Mouse (Mus musculus) liver, embryonic 12.5 days (tissue): Measurements from ENCODE around the gene Pdzd2. TPM values are rescaled to one million over a fixed set of nuclear protein-coding genes. Genes with fewer than 3 reads are reported as not detected.

ENCODE experiments used
- ATAC-seq: fragments of 200-750 bp; cut with Nextera tagmentation; 2 replicates; pipeline ENCODE4 v1.8.0; 2017; ENCODE audit warnings: moderate number of reproducible peaks, mild to moderate bottlenecking, moderate library complexity
- H3K27ac ChIP-seq: fragments of 300-500 bp; sonication (generic); 2 replicates; pipeline ENCODE4 v1.5.1; 2016; ENCODE audit warnings: mild to moderate bottlenecking
- H3K27me3 ChIP-seq: fragments of 300-500 bp; sonication (generic); replicated peaks from 2 replicates; pipeline ENCODE4 v1.6.1; 2016; ENCODE audit warnings: mild to moderate bottlenecking, moderate library complexity
- H3K36me3 ChIP-seq: fragments of 300-500 bp; sonication (generic); 2 replicates; pipeline ENCODE4 v1.6.1; 2016; ENCODE audit warnings: mild to moderate bottlenecking, moderate library complexity
- H3K4me1 ChIP-seq: fragments of 300-500 bp; sonication (generic); 2 replicates; pipeline ENCODE4 v1.6.1; 2016
- H3K4me2 ChIP-seq: fragments of 300-500 bp; sonication (generic); 2 replicates; pipeline ENCODE4 v1.6.1; 2016; ENCODE audit warnings: mild to moderate bottlenecking, moderate library complexity
- H3K4me3 ChIP-seq: fragments of 300-500 bp; sonication (generic); 2 replicates; pipeline ENCODE4 v1.5.1; 2016; ENCODE audit warnings: mild to moderate bottlenecking, moderate library complexity
- H3K9ac ChIP-seq: fragments of 300-500 bp; sonication (generic); 2 replicates; pipeline ENCODE4 v1.6.1; 2016; ENCODE audit warnings: mild to moderate bottlenecking, moderate library complexity
- H3K9me3 ChIP-seq: fragments of 300-500 bp; sonication (generic); replicated peaks from 2 replicates; pipeline ENCODE4 v1.6.1; 2016; ENCODE audit warnings: mild to moderate bottlenecking, moderate library complexity
- WGBS: fragments of 180-500 bp; shearing (Covaris S2); methylation state at CpG from one replicate; pipeline ENCODE4 v1.1.7; 2016; ENCODE audit not compliant: insufficient replicate concordance; 5-methylcytosine and 5-hydroxymethylcytosine counted together
- polyA plus RNA-seq: library from polyadenylated mRNA; unstranded; fragments of >200 nt; fragmentation: Nextera tagmentation; extraction: Ambion mirVana; gene quantifications from 2 replicates; pipeline ENCODE4 v1.2.1, GENCODE M21; 2016

The Pdzd2 gene
- polyA plus RNA-seq, 1 experiment from 2014 or later = 4.8 TPM

- Histone ChIP-seq H3K9ac (no peak overlapping the region), H3K4me2 (no peak overlapping the region), H3K27ac (no peak overlapping the region), H3K9me3 (no peaks in the 10 kb centered on the region), H3K36me3 (no peaks in the 10 kb centered on the region), H3K4me1 (no peaks in the 10 kb centered on the region), H3K4me3 (no peak overlapping the region), H3K27me3 (no peaks in the 10 kb centered on the region)
- ATAC-seq = no peak
- WGBS = 71% methylated on average over 8 of the region's 8 CpGs
Measured at GRCm38 (mm10) chr15:12696889-12697288, 42.8 kb downstream of the Pdzd2 start.

- 59% methylated on average over 7 of the region's 7 CpGs for WGBS
- H3K27ac ChIP-seq = no peak overlapping the region
- no peaks in the 10 kb centered on the region for H3K36me3 ChIP-seq
- H3K9me3 ChIP-seq = no peaks in the 10 kb centered on the region
- ATAC-seq = no peak
- no peak overlapping the region for H3K9ac ChIP-seq
- no peaks in the 10 kb centered on the region for H3K27me3 ChIP-seq
- H3K4me3 ChIP-seq = no peak overlapping the region
- no peak overlapping the region for H3K4me2 ChIP-seq
- H3K4me1 ChIP-seq = no peaks in the 10 kb centered on the region
Measured at GRCm38 (mm10) chr15:12689716-12690381, 49.9 kb downstream of the Pdzd2 start.

GRCm38 (mm10) chr15:12682549-12682948 lies 57.2 kb downstream of the Pdzd2 start:
- 63% methylated on average over 9 of the region's 9 CpGs for WGBS

GRCm38 (mm10) chr15:12681891-12682290 lies 57.8 kb downstream of the Pdzd2 start:
- H3K36me3 ChIP-seq = no peaks in the 10 kb centered on the region
- no peaks in the 10 kb centered on the region for H3K27me3 ChIP-seq
- H3K9me3 ChIP-seq = no peaks in the 10 kb centered on the region
- ATAC-seq = no peak
- no peak overlapping the region for H3K4me2 ChIP-seq
- peaks cover 7% of the 10 kb centered on the region; the same call in 1 of the 2 replicates for H3K4me1 ChIP-seq
- no peak overlapping the region for H3K9ac ChIP-seq
- H3K27ac ChIP-seq = no peak overlapping the region
- H3K4me3 ChIP-seq = no peak overlapping the region
- 48% methylated on average over 2 of the region's 2 CpGs for WGBS

More at GRCm38 (mm10) chr15:12682549-12682948, 57.2 kb downstream of the Pdzd2 start:
- Histone ChIP-seq H3K36me3 (no peaks in the 10 kb centered on the region), H3K4me1 (peaks cover 7% of the 10 kb centered on the region; the same call in 1 of the 2 replicates), H3K4me3 (no peak overlapping the region), H3K27me3 (no peaks in the 10 kb centered on the region), H3K4me2 (no peak overlapping the region), H3K27ac (no peak overlapping the region), H3K9ac (no peak overlapping the region), H3K9me3 (no peaks in the 10 kb centered on the region)
- ATAC-seq = no peak

- Histone ChIP-seq H3K4me2 (no peak overlapping the region), H3K4me1 (peaks cover 7% of the 10 kb centered on the region; the same call in 1 of the 2 replicates), H3K9me3 (no peaks in the 10 kb centered on the region), H3K27me3 (no peaks in the 10 kb centered on the region), H3K9ac (no peak overlapping the region), H3K4me3 (no peak overlapping the region), H3K36me3 (no peaks in the 10 kb centered on the region), H3K27ac (no peak overlapping the region)
- ATAC-seq = no peak
- 51% methylated on average over 7 of the region's 7 CpGs for WGBS
Measured at GRCm38 (mm10) chr15:12680750-12681149, 59.0 kb downstream of the Pdzd2 start.

- Histone ChIP-seq H3K4me1 (peaks cover 7% of the 10 kb centered on the region; the same call in 1 of the 2 replicates), H3K9me3 (no peaks in the 10 kb centered on the region), H3K4me2 (no peak overlapping the region), H3K27me3 (no peaks in the 10 kb centered on the region), H3K27ac (no peak overlapping the region), H3K4me3 (no peak overlapping the region), H3K9ac (no peak overlapping the region), H3K36me3 (no peaks in the 10 kb centered on the region)
- ATAC-seq = no peak
- 71% methylated on average over 6 of the region's 6 CpGs for WGBS
Measured at GRCm38 (mm10) chr15:12679996-12680395, 59.7 kb downstream of the Pdzd2 start.

- WGBS = 60% methylated on average over 2 of the region's 2 CpGs
- H3K4me1 ChIP-seq = peaks cover 7% of the 10 kb centered on the region; the same call in 1 of the 2 replicates
- no peak overlapping the region for H3K4me2 ChIP-seq
- H3K9me3 ChIP-seq = no peaks in the 10 kb centered on the region
- no peaks in the 10 kb centered on the region for H3K36me3 ChIP-seq
- no peaks in the 10 kb centered on the region for H3K27me3 ChIP-seq
- no peak overlapping the region for H3K27ac ChIP-seq
- H3K4me3 ChIP-seq = no peak overlapping the region
- H3K9ac ChIP-seq = no peak overlapping the region
- no peak for ATAC-seq
Measured at GRCm38 (mm10) chr15:12678540-12679112, 61.1 kb downstream of the Pdzd2 start.

- no peak for ATAC-seq
- H3K9me3 ChIP-seq = no peaks in the 10 kb centered on the region
- no peaks in the 10 kb centered on the region for H3K27me3 ChIP-seq
- H3K36me3 ChIP-seq = no peaks in the 10 kb centered on the region
- H3K9ac ChIP-seq = no peak overlapping the region
- H3K27ac ChIP-seq = no peak overlapping the region
- no peak overlapping the region for H3K4me2 ChIP-seq
- 70% methylated on average over 3 of the region's 3 CpGs for WGBS
- H3K4me1 ChIP-seq = no peaks in the 10 kb centered on the region
- no peak overlapping the region for H3K4me3 ChIP-seq
Measured at GRCm38 (mm10) chr15:12675366-12675765, 64.4 kb downstream of the Pdzd2 start.

- H3K4me3 ChIP-seq = no peak overlapping the region
- no peaks in the 10 kb centered on the region for H3K4me1 ChIP-seq
- no peaks in the 10 kb centered on the region for H3K36me3 ChIP-seq
- H3K4me2 ChIP-seq = no peak overlapping the region
- H3K9ac ChIP-seq = no peak overlapping the region
- no peaks in the 10 kb centered on the region for H3K9me3 ChIP-seq
- ATAC-seq = no peak
- WGBS = 62% methylated on average over 5 of the region's 5 CpGs
- no peaks in the 10 kb centered on the region for H3K27me3 ChIP-seq
- H3K27ac ChIP-seq = no peak overlapping the region
Measured at GRCm38 (mm10) chr15:12674026-12674425, 65.7 kb downstream of the Pdzd2 start.

- no peaks in the 10 kb centered on the region for H3K9me3 ChIP-seq
- ATAC-seq = no peak
- no peak overlapping the region for H3K9ac ChIP-seq
- H3K27me3 ChIP-seq = no peaks in the 10 kb centered on the region
- H3K4me3 ChIP-seq = no peak overlapping the region
- H3K36me3 ChIP-seq = no peaks in the 10 kb centered on the region
- peak overlapping the region; percentile 52 for H3K4me2 ChIP-seq
- no peaks in the 10 kb centered on the region for H3K4me1 ChIP-seq
- 33% methylated on average over 21 of the region's 21 CpGs for WGBS
- H3K27ac ChIP-seq = no peak overlapping the region
Measured at GRCm38 (mm10) chr15:12667760-12668520, 71.8 kb downstream of the Pdzd2 start.

- H3K9ac ChIP-seq = no peak overlapping the region
- H3K4me2 ChIP-seq = no peak overlapping the region
- no peak overlapping the region for H3K4me3 ChIP-seq
- H3K4me1 ChIP-seq = no peaks in the 10 kb centered on the region
- H3K27ac ChIP-seq = no peak overlapping the region
- no peak for ATAC-seq
- WGBS = 72% methylated on average over 6 of the region's 6 CpGs
- no peaks in the 10 kb centered on the region for H3K9me3 ChIP-seq
- H3K36me3 ChIP-seq = no peaks in the 10 kb centered on the region
- H3K27me3 ChIP-seq = no peaks in the 10 kb centered on the region
Measured at GRCm38 (mm10) chr15:12665946-12666345, 73.8 kb downstream of the Pdzd2 start.

GRCm38 (mm10) chr15:12663351-12663750 lies 76.4 kb downstream of the Pdzd2 start:
- no peak overlapping the region for H3K9ac ChIP-seq
- 77% methylated on average over 9 of the region's 9 CpGs for WGBS
- H3K4me1 ChIP-seq = no peaks in the 10 kb centered on the region

More at GRCm38 (mm10) chr15:12663351-12663750, 76.4 kb downstream of the Pdzd2 start:
- H3K9me3 ChIP-seq = no peaks in the 10 kb centered on the region
- H3K4me3 ChIP-seq = no peak overlapping the region
- no peak overlapping the region for H3K4me2 ChIP-seq
- no peaks in the 10 kb centered on the region for H3K36me3 ChIP-seq
- H3K27me3 ChIP-seq = no peaks in the 10 kb centered on the region
- H3K27ac ChIP-seq = no peak overlapping the region
- ATAC-seq = no peak
